Mouse (Mus musculus) CH12F3 (cell line): ENCODE results near the gene Eln.

Source experiments
- in situ Hi-C: fragments of 300-500 bp; cut with MboI; formaldehyde crosslinking; loops from 2 replicates; pipeline ENCODE4 v1.14.3; 2020; ENCODE audit warnings: low sequenced_read_pairs

The Eln gene

DNA sequence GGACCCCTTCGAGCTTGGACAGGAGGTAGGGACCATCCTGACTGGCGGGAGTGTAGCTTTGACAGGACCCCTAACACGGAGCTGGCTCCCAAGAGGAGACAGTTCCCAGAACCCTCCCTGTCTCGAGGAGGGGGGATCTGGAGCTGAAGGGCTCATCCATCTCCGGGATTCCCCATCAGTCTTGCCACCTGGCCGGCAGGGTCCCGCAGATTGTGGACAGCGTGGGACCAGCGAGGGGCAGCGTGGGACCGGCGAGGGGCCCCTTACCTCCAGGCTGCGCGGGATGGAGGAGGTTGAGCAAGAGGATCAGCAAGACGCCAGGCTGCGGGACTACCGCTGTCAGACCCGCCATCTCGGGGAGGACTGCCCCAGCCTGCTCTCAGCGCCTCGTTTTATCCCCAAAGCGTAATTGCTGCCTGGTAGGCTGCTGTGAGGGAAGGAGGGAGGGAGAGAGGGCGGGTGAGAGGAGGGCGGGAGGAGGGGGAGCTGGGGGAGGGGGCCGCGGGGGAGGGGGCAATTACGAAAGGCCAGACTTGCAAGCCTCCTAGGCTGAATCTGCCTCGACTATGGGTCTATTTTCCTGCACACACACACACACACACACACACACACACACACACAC lies at the start of gene Eln:
TSS of gene Eln (minus strand) at position 434 of the 622 bp plus-strand sequence.
- in situ Hi-C loops = no loop called here

DNA sequence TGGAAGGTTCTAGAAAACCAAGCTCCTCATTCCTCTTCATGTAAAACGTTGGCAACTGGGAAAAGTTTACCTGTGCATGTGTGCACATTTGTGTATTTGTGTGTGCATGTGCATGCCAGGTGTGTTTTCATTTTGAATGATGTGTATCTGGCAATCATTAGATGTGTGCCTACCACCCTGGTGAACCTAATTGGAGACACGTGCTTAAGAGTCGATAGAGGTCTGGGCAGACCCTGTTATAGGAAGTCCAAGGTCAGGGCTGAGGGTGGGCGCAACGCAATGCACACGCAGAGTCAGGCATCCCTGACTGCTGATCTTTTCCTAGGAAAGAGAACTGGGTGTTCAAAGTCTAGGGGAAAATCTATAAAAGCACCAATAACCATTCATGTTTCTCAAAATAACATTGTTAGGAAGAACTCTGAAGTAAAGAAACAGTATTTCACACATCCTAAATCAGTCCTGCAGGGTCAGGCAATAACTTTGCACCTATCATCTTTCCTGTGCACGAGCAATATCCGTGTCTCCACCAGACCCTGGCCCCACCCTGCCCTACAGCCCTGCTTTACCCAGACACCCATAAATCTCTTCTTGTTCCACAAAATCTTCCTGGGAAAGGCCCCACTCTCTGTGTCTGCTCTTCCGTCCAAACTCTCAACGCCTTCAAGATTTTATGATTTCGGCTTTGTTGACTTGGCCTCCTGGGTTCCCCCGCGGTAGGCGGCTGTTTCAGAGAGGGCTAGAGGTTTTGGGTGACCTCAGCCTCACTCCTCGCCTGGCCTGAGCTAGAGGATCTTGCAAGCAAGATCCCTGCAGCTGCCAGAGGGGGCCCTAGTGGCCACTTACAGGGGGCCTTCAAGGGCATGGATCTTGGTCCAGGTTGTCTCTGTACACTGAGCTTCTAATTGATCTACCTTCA lies 43.2 kb upstream of the Eln start:
- in situ Hi-C loops = no loop called here

DNA sequence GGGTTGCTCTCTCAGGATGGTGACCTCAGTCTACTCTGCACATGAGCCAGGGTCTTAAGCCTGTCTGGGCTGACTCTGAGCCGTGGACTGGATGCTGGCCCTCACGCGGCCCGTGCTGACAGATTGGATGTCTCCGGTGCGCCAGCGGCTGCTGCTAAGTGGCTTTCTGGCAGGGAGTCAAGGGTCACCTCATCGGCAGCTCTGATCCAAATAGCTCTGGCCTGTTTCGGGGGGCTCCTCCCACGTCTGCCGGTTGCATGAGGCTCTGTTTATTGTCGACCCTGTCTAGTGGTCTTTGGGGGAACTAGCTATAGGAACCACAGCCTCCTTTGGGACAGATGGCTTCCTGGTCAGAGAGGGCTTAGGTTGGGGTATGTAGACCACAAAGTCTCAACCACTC lies 41.1 kb upstream of the Eln start:
- in situ Hi-C loops = no loop called here

DNA sequence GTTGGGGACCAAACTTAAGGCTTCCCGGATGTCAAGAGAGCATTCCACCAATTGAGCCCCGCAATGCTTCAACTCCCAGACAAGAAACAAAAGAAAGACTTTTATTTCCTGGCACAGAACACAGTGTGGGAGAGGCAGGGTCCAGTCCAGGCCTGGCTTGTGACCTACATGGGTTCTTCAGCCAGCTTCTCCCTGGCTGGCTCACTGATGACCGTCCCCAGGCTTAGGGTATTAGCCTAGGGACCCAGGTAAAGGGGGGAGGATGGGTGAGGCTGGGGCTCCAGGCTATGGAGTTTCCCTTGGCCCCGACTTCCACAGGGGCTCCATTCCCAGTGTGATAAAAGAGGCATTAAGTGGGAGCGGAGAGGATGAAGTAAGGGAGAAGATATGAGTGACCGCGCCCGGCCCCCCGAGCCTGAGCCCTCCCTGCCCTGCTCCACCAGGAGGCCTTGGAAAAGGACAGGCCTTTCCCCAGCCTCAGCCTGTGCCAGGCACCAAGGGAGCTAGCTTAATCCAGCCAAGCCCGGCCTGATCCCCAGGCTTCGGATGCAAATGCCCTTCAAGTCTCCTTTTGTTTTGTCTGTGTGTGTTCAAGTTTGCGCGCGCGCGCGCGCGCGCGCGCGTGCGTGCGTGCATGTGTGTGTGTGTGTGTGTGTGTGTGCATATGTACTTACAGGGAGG lies 38.7 kb upstream of the Eln start:
- in situ Hi-C loops = no loop called here

DNA sequence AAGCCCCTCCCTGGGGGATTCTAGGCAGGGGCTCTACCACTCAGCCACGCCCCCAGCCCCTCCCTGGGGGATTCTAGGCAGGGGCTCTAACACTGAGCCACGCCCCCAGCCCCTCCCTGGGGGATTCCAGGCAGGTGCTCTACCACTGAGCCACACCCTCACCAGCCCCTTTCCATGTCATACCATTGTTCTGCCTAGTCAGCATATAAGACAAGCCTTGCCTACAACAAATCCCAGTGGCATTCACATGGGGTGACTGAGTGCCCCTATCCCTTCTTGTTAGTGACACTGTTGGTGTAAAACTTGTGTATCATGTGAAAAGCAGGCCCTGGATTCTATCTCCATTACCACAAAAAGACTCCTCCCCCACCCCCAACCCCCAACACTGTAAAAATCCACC lies 36.7 kb upstream of the Eln start:
- in situ Hi-C loops = no loop called here

DNA sequence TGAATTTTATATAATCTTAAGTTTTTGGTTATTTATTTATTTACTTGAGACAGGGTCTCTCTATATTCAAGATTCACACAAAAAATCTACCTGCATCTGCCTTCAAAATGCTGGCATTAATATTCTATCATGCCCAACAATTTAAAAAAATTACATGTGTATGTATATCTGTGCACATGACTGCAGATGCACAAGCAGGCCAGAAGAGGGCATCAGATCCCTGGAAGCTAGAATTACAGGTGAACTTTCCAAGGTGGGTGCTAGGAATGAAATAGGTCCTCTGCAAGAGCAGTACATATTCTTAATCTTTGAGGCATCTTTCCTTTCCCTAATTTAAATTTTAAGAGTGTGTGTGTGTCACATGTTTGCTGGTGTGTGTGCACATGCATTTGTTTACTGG lies 33.8 kb upstream of the Eln start:
- in situ Hi-C loops = no loop called here

DNA sequence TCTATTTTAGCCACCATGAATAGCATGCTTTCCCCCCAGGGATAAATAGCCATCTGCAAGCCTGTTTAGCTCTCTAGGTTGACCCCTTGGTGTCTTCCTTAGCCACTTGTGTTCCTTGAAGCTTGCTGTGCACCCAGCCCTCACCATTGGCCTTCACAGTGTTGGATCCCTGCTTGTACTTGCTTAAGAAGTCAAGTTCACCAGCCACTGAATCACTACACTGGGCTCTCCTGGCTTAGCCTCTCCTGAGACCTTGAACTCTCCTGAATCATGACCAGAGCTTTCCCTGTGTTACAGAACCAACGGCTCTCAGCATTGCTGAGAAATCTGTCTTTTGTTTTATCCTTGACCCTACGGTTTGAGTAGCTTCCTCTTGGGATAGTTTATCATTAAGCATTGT lies 33.0 kb upstream of the Eln start:
- in situ Hi-C loops = no loop called here

DNA sequence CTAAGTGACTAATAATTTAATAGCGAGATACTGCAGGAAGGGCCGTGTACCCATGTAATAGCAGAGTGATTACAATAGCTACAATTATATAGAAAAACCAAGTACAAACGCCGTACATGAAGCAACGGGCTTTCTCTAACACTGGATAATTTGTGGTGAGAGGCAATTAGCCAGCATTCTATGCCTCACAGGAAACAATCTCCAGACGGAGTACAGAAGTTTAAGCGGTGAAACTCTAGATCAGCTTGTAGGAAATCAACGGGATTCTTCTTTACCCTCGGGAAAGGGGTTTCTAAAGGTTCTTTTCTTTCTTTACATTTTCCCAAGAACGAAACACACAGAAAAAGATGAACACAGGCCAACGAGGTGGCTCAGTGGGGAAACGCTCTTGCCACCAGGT lies 29.4 kb upstream of the Eln start:
- in situ Hi-C loops = no loop called here

DNA sequence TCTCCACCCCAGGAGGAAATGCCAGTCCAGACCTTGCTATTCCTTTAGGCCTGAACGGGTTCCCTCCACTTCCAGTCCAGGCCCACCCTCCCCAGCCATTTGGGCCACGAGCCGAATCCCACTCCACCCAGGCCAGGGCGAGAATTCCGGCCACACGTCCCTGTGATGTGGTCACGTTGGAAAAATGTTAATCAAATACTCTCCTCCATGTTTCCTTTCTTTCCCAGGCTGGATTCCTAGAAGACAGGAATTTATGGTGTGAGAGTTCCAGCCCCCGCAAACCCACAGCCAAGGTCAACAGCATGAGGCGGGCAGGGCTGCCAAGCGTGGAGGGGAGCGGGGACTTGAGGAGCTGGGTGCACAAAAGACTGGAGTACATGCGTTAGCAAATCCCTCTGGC lies 25.4 kb upstream of the Eln start:
- in situ Hi-C loops = no loop called here

DNA sequence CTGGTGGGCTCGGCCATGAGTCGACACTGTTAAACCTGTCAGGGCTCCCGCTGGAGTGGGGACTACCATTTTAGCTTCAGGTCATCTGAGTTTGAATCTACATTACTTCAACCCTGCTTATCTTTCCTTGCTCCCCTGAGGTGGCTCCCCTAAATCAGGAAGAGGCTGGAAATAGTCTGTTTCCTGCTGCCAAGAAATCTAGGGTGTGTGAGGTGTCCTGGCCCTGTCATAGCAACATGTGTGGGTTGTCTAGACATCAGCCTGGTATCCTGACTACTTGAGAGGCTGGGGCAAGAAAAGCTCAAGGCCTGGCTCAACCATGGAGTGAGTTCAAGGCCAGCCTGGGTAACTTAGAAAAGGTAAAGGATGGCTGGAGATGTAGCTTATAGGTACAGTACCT lies 24.6 kb upstream of the Eln start:
- in situ Hi-C loops = no loop called here

DNA sequence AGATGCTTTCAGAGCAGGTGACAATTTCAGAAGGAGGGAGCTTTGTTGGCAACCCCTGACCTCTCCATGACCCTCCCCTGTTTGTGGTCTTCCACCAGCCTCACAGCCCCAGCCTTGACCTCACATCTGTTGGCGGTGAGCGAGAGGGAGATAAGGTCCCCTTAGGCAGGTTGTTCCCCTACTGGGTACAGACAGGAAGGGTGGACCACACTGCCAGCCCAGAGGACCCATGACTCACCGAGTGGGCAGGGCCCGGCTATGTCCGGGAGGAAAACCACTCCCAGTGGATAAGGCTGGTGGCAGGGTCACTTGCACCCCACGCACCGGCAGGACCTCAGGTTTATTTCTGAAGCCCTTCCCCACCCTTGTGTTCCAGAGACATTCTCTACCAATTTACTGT lies 22.1 kb upstream of the Eln start:
- in situ Hi-C loops = no loop called here

DNA sequence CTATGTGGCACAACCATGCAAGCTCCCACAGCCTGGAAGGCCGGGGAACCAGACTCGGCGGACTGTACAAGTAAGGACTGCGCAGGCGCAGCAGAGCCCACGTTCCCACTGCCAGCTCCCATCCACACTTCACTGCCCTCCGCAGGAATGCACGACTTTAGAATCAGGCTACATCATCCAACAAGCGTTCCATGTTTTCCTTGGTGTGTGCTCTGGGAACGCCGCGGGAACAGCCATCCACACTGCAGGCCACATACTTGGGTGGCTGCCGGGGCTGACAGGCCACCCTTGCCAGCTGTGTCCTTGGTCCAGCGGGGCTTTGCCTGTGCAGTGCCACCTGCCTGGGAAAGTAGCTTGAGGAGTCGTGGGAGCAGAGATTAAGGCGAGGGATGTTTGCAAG lies 18.3 kb upstream of the Eln start:
- in situ Hi-C loops = no loop called here

DNA sequence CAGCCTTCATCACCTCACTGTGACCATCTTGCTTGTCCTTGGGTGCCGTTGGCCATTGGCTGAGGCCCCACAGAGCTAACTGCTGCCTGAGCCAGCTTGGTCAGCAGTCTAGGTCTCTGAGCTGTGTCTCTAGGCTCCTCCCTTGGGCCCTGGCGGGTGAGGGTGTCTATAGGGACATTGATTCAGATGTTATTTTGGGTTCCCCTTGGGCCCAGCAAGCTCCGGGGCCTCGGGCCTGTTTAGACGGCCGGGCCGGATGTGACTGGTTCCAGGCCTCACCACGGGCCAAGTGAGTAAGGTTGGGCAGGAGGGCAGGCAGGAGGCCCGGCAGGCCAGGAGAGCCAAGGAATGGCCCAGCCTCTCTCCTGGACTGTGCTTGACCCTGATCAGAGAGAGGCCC lies 16.2 kb upstream of the Eln start:
- in situ Hi-C loops = no loop called here

DNA sequence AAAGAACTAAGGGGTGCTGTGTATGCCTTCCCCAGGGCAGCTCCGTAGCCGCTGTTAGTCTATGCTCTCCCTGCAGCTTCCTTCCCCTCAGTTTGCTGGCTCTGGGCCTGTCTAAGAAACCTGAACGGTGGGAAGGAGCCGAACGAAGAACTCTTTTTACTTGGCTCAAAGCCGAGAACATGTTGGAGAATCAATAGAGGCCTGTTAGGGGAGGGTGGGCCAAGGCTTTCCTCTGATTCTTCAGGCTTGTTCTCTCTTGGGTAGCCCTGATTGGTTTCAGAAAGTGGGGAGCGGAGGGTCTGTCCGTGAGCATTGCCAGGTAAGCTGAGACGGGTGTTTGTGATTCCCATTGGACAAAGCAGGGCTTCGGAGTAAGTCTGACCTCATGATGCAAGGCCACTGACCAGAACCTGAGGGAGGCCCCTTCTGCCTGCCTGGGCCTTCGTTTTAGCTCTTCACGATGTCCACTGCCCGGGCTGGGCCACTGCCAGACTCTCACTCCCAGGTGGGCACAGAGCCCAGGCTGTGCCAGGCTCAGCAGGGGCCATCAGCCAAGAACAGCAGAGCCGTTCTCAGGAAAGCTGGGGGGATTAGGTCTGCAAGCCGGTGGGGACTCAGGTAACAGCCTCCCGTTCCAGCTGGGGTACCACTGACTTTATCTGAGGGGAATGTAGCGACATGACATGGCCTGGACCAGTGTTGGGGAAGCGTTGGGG lies 14.4 kb upstream of the Eln start:
- in situ Hi-C loops = no loop called here

DNA sequence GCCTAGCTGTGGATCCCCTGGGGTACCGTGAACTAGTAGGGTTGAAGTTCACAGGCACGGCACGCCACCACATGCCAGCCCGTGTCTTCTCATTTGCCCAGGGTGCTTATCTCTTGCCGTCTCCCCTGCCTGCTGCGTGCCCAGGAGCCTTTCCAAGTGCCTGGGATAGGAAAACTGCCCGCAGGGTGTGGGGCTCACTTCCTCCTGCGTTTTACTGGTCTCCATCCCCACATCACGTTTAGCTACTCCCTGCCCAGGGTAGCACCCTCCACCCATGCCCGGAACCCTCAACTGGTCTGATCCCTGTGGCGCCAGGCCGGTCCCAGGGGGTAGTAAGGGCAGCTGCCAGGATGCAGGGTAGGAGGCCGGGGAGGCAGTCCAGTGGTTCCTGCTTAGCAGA lies 8.9 kb upstream of the Eln start:
- in situ Hi-C loops = no loop called here

DNA sequence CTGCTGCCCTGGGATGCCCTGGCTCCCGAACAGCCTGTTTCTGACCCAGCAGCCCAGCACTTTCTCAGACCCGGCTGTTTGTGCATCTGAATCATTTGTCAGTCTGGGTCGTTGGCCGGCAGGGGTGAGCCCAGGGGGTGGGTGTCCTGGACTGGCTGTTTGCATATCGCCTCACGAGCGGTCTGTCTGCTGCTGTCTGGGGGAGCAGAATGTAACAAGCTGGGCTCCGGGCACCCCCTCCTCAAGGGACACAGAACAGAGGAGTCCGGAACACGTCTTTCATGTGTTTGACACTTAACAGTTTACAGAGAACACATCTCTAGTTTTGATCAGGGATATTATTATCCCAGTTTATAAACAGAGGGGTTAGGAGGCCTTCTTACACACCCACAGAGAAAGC lies 7.0 kb upstream of the Eln start:
- in situ Hi-C loops = no loop called here

DNA sequence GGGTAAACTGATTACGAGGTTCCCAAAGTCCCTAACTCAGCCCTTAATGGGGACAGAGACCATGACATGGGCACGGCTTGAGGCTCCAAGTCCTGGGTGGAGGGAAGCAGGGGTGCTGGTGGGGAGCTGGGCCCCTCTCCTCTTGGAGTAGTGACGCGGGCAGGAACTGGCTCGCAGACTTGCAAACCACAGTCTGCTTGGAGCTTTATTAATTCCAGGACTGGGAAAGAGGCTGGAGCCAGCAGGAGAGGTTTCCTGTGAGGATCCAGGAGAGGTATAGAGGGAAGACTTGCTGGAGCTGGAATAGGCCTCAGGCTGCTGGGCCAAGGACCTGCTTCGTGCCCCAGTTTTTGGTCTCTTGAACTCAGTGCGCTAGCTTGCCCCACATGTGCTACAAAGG lies 3.3 kb upstream of the Eln start:
- in situ Hi-C loops = no loop called here

DNA sequence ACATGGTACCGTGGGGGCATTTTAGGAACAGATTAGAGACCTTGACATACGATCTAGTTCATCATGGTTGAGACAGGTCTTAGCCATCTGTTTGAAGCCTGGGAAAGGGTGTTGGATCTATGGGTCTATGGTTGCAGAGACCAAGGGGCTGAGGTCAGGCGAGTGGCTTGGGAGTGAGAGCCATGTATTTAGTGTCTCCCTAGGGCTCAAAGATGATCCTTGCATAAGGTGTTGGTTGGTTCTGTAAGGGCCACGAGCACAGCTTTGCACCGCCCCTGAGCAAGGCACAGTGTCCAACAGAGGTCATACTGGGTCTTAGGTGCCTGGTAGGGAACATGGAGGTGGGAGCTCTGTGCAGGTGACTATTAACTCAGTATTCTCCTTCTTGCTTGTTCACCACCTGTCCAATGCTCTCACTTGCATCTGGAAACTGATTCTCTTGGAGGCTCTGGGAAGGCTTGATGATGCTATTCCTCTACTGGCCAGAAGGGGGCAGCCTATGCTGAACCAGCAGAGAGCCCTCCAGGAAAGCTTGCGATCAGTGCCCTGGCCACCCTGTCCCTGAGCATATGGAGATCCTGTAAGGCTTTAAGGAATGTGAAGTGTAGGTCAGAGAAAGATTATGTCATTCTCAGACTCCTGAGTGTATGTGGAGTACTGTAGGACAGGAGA lies 960 bp upstream of the Eln start:
- in situ Hi-C loops = no loop called here

DNA sequence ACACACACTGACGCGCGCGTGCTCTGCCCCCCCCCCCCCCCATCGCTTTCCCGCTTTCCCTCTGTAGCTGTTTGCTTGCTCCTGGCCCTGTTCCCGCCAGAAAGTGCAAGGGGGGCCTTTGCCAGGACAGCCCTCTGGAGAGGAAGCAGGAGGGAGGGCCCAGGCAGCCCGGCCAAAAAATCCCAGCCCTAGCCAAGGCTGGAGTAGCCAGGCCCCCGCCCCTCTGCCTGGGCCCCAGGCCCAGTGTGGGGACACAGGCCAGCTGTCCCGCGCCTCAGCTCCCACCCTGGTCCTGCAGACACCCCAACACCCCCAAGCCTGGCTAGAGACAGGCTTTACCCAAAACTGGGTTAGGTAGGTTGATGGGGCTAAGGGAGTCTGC lies 380 bp upstream of the Eln start:
- in situ Hi-C loops = no loop called here

DNA sequence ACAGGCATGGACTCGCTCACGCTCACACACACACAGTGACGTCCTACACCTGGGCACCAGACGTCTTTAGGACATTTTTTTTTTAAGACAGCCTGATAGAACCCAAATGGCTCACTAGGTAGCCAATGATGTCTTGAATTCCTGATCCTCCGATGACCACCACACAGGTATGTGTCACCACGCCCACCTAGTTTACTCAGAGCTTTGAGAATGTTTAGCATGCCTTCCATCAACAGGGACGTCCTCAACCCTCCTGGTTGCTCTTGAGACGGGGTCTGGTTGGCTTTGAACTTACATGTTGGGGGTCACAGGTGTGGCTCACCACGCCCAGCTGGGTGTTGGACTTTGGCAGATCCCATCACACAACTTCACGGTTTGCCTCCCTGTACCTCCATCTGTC lies 922 bp downstream of the Eln start:
- in situ Hi-C loops = no loop called here

DNA sequence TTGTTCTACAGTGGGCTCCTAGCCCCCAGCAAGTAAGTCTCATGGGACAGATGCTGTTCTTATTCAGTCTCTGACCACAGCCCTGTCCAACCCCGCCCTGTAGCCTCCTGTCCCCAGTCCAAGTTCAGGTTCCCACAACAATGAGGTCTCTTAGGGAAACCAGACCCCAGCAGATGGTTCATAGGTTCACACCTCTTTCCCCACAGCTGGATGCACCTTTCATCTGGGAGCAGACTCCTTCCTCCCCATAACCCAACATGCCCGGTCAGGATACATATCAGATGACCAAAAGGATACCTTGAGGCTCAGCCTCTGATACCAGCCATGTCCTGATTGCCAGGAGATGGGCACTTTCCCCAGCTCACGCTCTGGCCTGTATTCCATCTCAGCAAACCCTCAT lies 1.3 kb downstream of the Eln start:
- in situ Hi-C loops = no loop called here
